Mouse (Mus musculus) brain, adult 2 months (tissue): Measurements from ENCODE around the gene Prkn.

Source experiments
- DNase-seq: peaks from one replicate; pipeline ENCODE4 v3.0.0; 2011; ENCODE audit warnings: low read depth, low spot score

Prkn gene

DNA sequence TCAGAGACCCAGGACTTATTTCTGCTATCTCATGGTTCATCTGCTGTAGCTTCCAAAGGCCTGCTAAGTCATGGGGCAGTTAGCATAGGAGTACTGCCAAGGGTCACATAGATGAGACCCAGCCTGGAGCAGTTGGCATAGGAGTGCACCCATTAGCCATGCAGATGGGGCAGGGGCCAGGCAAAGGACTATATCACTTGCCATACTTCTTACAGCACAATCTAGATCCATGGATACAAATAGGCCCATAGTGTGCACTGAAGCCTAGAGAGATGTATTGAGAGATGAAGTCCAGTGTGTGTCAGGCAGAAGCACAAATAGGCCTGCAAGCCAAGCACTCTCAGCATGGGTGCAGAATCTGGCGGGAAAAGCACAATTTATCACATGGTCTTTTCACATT is 802.1 kb downstream of the Prkn start:
- DNase-seq = no peak

- no peak for DNase-seq
Measured at GRCm38 (mm10) chr17:11644016-11644415, 803.8 kb downstream of the Prkn start.

DNA sequence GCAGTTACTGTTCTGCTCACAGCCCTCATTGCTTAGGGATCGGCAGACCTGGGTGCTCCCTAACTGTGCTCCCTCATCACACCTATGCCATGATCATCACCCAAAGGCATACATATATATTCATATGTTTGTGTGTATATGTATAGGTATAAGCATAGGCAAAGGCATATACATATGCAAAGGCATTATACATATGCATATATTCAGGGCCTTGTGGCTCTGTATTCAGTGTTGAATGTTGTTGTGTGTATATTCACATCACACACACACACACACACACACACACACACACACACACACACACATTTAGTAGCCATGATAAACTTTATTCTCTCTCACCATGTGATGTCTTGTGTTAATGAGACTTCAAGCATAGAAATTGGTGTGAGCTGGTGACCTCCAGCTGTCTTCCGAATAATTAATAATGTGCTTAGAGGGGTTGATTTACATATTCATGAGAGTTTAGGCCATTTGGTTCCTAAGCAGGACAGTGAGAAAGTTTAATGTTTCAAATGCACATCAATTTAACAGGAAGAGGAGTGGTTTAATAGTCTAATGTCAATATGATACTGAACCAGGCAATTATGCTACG is 804.8 kb downstream of the Prkn start:
- no peak for DNase-seq

DNA sequence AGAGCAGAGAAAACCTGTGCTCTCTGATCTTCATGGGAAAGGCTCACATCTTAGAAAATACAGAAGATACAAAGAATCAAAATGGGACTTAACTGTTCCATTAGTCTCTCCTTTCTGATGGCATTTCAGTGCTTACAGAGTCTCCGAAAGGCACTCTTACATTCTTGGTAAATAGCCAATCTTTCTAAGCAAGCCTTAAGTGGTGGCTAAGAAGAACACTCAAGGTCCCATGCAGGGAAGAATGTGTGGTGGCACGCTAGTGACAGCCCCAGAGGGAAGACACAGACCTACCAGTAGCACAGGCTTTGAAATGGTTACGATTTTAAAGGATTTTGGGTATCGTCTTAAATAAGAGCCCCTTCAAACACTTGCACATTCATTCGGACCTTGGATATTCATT is 816.2 kb downstream of the Prkn start:
- DNase-seq = no peak

DNA sequence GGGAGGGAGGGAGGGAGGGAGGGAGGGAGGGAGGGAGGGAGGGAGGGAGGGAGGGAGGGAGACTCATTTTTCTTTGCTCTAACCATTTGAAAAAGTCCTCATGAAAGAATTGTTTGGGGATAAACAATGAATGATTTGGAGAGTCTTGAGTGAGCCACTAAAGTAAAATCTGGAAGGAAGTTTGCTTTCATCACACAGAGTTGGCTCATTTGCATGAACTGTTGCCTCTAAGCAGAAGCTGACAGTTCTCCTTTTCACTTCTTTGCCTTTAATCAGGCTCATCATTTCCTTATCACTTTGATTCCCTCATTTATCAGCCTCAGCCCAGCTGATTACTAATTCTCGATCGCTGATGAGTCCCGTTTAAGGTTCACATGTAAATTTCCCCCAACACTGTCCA is 816.7 kb downstream of the Prkn start:
- DNase-seq = no peak

DNA sequence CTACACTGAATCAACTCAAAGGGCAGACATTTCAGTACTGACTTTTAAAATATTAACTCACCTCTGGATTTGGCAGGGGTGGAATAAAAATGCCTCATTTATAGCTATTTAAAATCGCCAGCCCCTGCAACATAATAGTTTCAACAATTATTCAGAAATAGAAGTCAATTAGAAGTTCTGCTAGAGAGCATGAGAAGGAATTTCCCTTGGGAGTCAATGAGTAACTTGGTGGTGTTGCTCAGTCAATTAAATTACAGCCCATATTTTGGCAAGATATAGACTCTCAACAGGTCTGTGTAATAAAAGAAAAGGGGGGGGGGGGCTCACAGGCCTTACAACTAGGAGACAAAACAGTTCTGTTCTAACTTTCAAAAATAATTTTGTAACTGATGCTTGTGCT is 821.7 kb downstream of the Prkn start:
- no peak for DNase-seq

GRCm38 (mm10) chr17:11663437-11663836 is 823.3 kb downstream of the Prkn start:
- DNase-seq = no peak

DNA sequence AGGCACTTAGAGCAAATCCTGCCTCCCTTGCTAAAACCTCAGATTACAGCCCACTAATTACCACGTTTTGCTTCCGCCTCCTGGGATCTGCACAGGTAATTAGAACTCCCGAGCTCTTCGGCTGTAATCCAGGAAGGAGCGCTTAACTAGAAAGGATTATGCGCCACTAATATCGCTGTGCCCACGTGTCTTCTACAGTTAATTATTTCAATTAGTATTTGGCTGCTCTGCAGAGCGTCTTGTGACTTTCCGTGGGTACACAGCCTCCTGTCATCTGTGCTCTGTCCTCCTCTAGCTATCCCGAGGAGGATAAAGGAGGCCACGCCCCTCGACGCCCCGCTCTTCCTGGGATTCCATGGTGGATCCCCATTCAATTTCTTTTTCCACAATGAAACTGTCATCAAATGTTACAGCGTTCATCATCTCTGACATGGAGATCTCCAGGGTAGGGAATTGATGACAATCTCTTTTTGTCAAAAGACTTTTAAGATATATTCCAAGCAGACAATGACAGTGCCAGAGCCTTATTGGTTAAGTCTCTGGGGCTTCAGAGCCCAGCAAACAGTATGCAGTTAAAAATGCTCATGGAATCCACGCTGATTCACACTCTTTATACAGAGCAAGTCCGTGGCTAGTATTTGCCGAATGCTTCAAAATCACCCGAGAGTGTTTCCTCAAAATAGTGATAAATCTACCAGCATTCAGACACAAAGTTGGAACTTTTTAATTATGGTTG is 824.6 kb downstream of the Prkn start:
- peak; percentile 56 for DNase-seq

- DNase-seq = peak; percentile 73
Measured at GRCm38 (mm10) chr17:11679716-11680115, 839.5 kb downstream of the Prkn start.

DNA sequence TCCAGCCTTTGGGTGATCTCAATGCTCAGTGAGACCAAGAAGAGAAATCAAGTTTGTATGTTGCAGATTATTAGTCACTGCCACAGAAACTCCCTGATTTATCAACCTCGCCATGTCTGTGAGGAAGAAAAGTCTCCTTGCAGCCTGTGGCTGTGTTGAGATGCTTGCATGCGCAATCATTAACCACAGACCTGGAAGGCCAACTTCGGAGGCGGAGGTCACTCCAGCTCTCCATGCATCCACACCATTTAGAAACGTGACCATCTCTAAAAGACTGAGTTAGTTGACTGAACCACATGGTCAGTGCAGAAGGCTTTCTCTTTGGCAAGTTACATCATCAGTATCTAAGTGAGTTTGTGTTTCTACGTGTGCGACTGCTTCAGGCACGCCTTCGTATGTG is 840.3 kb downstream of the Prkn start:
- no peak for DNase-seq

DNA sequence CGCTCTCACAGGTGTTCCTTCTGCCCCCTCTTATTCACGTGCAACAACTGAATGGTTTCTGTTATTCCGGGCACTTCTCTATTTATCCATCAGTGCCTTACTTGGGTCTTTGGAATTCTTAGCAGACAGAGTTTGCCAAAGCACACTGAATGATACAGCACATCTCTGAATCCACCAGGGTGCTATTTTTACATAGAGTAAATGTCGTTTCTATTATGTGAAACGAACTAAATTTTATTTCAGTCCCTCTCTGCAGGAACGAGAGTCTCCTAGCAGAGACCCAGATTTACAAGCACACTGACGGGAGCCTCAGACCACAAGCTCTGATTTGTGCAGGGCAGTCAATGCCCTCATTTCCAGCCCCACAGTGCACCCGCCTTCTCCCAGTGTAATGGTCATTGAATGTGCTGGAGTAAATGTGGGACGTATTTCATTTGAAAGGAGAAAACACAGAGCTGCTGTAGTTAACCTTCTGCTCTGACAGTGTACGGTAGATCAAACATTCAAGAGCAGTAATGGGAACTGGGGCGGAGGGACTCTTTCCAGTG is 841.7 kb downstream of the Prkn start:
- peak; percentile 75 for DNase-seq

GRCm38 (mm10) chr17:11705005-11705404 is 864.8 kb downstream of the Prkn start:
- DNase-seq = peak; percentile 76

- DNase-seq = peak; percentile 75
Measured at GRCm38 (mm10) chr17:11705761-11706160, 865.6 kb downstream of the Prkn start.

DNA sequence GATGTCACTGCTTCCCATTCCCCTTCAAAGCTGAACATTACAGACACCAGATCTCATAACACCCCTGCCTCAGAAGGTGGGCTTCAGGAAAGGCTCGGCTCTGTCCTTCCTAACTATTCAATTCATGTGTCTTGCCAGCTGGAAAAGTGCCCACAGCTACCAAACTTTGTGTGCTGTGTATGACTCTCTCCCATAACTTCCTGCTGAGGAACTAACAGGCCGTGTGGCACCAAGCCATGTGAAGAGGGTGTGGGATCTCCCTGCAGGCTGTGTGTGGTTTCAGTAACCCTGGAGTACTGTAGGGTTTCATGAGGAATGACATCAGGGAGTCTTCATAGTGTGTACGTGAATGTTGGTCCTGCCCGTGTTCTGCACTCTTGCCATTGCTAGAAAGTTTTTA is 871.9 kb downstream of the Prkn start:
- no peak for DNase-seq

GRCm38 (mm10) chr17:11719801-11720200 is 879.6 kb downstream of the Prkn start:
- DNase-seq = no peak

- no peak for DNase-seq
Measured at GRCm38 (mm10) chr17:11721906-11722305, 881.7 kb downstream of the Prkn start.

DNA sequence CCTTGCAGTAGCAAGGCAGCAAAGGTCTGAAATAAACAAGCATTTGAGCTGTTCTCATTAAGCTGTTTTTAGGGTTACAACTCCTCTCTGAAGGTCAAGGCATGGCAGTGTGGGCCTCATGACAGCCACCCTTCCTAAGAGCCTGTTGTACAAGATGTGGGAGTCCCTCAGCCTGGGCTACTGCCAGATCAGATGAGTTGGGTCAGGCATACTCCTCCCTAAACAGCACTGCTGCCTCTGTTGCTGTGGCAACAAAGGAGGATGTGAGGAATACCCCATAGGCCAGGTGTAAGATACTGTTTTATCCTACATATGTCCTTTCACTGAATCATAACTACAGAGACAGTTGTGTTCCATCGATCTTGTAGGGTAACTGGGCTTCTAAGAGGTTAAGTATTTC is 882.3 kb downstream of the Prkn start:
- peak; percentile 58 for DNase-seq

- no peak for DNase-seq
Measured at GRCm38 (mm10) chr17:11724135-11724534, 884.0 kb downstream of the Prkn start.

DNA sequence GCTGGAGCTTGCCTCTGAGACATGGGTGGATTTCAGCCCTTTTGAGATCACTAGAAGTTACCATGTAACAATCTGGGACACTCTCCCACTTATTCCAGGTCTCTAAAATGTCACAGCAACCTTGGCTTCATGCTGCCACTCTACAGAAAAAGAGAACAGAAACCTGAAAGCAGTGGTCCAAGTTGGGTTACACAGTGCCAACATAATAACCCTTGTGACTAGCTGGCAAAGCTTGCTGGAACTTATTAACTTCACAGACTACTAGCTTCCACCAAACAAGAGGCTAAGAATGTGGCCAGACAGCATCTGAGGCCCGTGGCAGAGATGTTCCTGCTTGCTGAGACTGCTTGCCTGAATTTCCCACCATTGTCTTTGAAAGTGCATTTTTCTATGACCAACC is 886.9 kb downstream of the Prkn start:
- no peak for DNase-seq

DNA sequence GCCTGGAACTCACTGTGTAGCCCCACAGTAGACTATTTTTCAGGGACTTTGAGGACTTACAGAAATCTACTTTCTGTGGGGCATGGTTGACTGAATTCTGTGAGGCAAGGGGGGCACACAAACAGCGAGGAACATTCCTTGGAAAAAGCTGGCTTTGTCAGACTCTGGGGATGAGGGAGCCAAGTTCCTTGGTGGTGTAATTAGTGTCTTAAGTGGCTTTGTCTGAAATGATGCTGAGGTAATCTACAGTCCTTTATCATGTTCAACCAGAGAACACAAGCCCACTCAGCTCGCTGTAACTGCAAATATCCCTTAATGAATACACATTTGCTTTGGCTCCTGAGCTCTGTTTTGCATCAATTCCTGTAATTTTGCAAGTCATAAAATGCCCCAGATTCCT is 888.1 kb downstream of the Prkn start:
- DNase-seq = peak; percentile 29

GRCm38 (mm10) chr17:11730656-11731594 is 890.7 kb downstream of the Prkn start:
- DNase-seq = peak; percentile 32
